Mouse (Mus musculus) limb, embryonic 12.5 days (tissue): Measurements from ENCODE around the gene Shc1. TPM values are rescaled to one million over a fixed set of nuclear protein-coding genes. Genes with fewer than 3 reads are reported as not detected.

Experiments
- ATAC-seq: fragments of 200-750 bp; cut with Nextera tagmentation; 2 replicates; pipeline ENCODE4 v1.8.0; 2017; ENCODE audit warnings: low read depth, moderate TSS enrichment; ENCODE audit not compliant: insufficient number of reproducible peaks, insufficient read depth, low FRiP score, low TSS enrichment
- H3K27ac ChIP-seq: fragments of 300-500 bp; sonication (generic); 2 replicates; pipeline ENCODE4 v1.5.1; 2016; ENCODE audit warnings: mild to moderate bottlenecking, moderate library complexity
- H3K27me3 ChIP-seq: fragments of 300-500 bp; sonication (generic); 2 replicates; pipeline ENCODE4 v1.6.1; 2016; ENCODE audit warnings: mild to moderate bottlenecking, moderate library complexity
- H3K36me3 ChIP-seq: fragments of 300-500 bp; sonication (generic); 2 replicates; pipeline ENCODE4 v1.6.1; 2016; ENCODE audit warnings: mild to moderate bottlenecking, moderate library complexity
- H3K4me1 ChIP-seq: fragments of 300-500 bp; sonication (generic); replicated peaks from 2 replicates; pipeline ENCODE4 v1.6.1; 2016
- H3K4me2 ChIP-seq: fragments of 300-500 bp; sonication (generic); 2 replicates; pipeline ENCODE4 v1.6.1; 2016; ENCODE audit warnings: mild to moderate bottlenecking, moderate library complexity
- H3K4me3 ChIP-seq: fragments of 300-500 bp; sonication (generic); replicated peaks from 2 replicates; pipeline ENCODE4 v1.5.1; 2016; ENCODE audit warnings: mild to moderate bottlenecking
- H3K9ac ChIP-seq: fragments of 300-500 bp; sonication (generic); replicated peaks from 2 replicates; pipeline ENCODE4 v1.6.1; 2016; ENCODE audit warnings: mild to moderate bottlenecking, moderate library complexity
- H3K9me3 ChIP-seq: fragments of 300-500 bp; sonication (generic); 2 replicates; pipeline ENCODE4 v1.6.1; 2016; ENCODE audit warnings: mild to moderate bottlenecking, moderate library complexity
- WGBS: fragments of 180-500 bp; shearing (Covaris S2); methylation state at CpG from one replicate; pipeline ENCODE4 v1.1.7; 2016; 5-methylcytosine and 5-hydroxymethylcytosine counted together
- polyA plus RNA-seq: library from polyadenylated mRNA; unstranded; fragments of >200 nt; fragmentation: Nextera tagmentation; extraction: Ambion mirVana; gene quantifications from 2 replicates; pipeline ENCODE4 v1.2.1, GENCODE M21; 2016

Gene Shc1
- polyA plus RNA-seq, 1 experiment from 2014 or later, result 84.4 TPM

- no peaks in the 10 kb centered on the region for H3K9me3 ChIP-seq
- H3K4me1 ChIP-seq, result peaks cover 64% of the 10 kb centered on the region
- under 1% methylated on average over 53 of the region's 56 CpGs for WGBS
- H3K27me3 ChIP-seq, result peaks cover 26% of the 10 kb centered on the region
- H3K9ac ChIP-seq, result peak overlapping the region; percentile 54; the same call in 1 of the 2 replicates
- no peak overlapping the region for H3K27ac ChIP-seq
- H3K4me3 ChIP-seq, result peak overlapping the region; percentile 53
- H3K36me3 ChIP-seq, result no peaks in the 10 kb centered on the region
- ATAC-seq, result no peak
- H3K4me2 ChIP-seq, result peak overlapping the region; percentile 100
Measured at GRCm38 (mm10) chr3:89391663-89392511, 26.4 kb upstream of the Shc1 start.

GRCm38 (mm10) chr3:89392871-89393311, 25.4 kb upstream of the Shc1 start:
- H3K4me1 ChIP-seq, result peaks cover 62% of the 10 kb centered on the region
- H3K9ac ChIP-seq, result peak overlapping the region; percentile 50
- no peak for ATAC-seq
- H3K4me2 ChIP-seq, result peak overlapping the region; percentile 100
- no peaks in the 10 kb centered on the region for H3K9me3 ChIP-seq
- peaks cover 26% of the 10 kb centered on the region for H3K27me3 ChIP-seq
- H3K27ac ChIP-seq, result no peak overlapping the region
- peak overlapping the region; percentile 53 for H3K4me3 ChIP-seq
- 2% methylated on average over 21 of the region's 24 CpGs for WGBS
- H3K36me3 ChIP-seq, result no peaks in the 10 kb centered on the region

- peak overlapping the region; percentile 53 for H3K4me3 ChIP-seq
- 1% methylated on average over 15 of the region's 15 CpGs for WGBS
- peaks cover 26% of the 10 kb centered on the region for H3K27me3 ChIP-seq
- peaks cover 62% of the 10 kb centered on the region for H3K4me1 ChIP-seq
- H3K27ac ChIP-seq, result peak overlapping the region; percentile 84
- ATAC-seq, result peak; percentile 93
- H3K4me2 ChIP-seq, result peak overlapping the region; percentile 100
- no peaks in the 10 kb centered on the region for H3K9me3 ChIP-seq
- H3K36me3 ChIP-seq, result no peaks in the 10 kb centered on the region
- H3K9ac ChIP-seq, result peak overlapping the region; percentile 55
Measured at GRCm38 (mm10) chr3:89393605-89394004, 24.6 kb upstream of the Shc1 start.

GRCm38 (mm10) chr3:89394006-89394893, 24.0 kb upstream of the Shc1 start, which contains the start of gene Zbtb7b:
TSS of gene Zbtb7b (minus strand) at chr3:89394776.
- Histone ChIP-seq H3K4me3 (peak within 1 kb of the TSS; percentile 53), H3K27ac (peak within 1 kb of the TSS; percentile 84), H3K36me3 (no peaks in the 10 kb centered on the region), H3K4me2 (peak within 1 kb of the TSS; percentile 100), H3K9me3 (no peaks in the 10 kb centered on the region), H3K27me3 (peaks cover 26% of the 10 kb centered on the region), H3K4me1 (peaks cover 62% of the 10 kb centered on the region), H3K9ac (peak within 1 kb of the TSS; percentile 55)
- ATAC-seq, result peak; percentile 7; the same call in 1 of the 2 replicates
- under 1% methylated on average over 39 of the region's 42 CpGs for WGBS

- Histone ChIP-seq H3K27ac (peak overlapping the region; percentile 84), H3K9ac (peak overlapping the region; percentile 55; the same call in 1 of the 2 replicates), H3K4me1 (peaks cover 62% of the 10 kb centered on the region), H3K4me3 (peak overlapping the region; percentile 53), H3K27me3 (peaks cover 26% of the 10 kb centered on the region), H3K4me2 (peak overlapping the region; percentile 100), H3K9me3 (no peaks in the 10 kb centered on the region), H3K36me3 (no peaks in the 10 kb centered on the region)
- ATAC-seq, result peak; percentile 16; the same call in 1 of the 2 replicates
- WGBS, result under 1% methylated on average over 10 of the region's 12 CpGs
Measured at GRCm38 (mm10) chr3:89394894-89395256, 23.4 kb upstream of the Shc1 start.

GRCm38 (mm10) chr3:89395419-89395805, 22.8 kb upstream of the Shc1 start:
- Histone ChIP-seq H3K4me1 (peaks cover 59% of the 10 kb centered on the region), H3K4me3 (peak overlapping the region; percentile 53), H3K9me3 (no peaks in the 10 kb centered on the region), H3K27me3 (peaks cover 26% of the 10 kb centered on the region), H3K27ac (peak overlapping the region; percentile 84), H3K36me3 (no peaks in the 10 kb centered on the region), H3K9ac (peak overlapping the region; percentile 55; the same call in 1 of the 2 replicates), H3K4me2 (peak overlapping the region; percentile 100)
- 2% methylated on average over 10 of the region's 10 CpGs for WGBS
- no peak for ATAC-seq

- H3K9ac ChIP-seq, result peak overlapping the region; percentile 58
- no peaks in the 10 kb centered on the region for H3K36me3 ChIP-seq
- ATAC-seq, result no peak
- peak overlapping the region; percentile 79 for H3K27ac ChIP-seq
- peak overlapping the region; percentile 100 for H3K4me2 ChIP-seq
- no peaks in the 10 kb centered on the region for H3K9me3 ChIP-seq
- H3K4me3 ChIP-seq, result peak overlapping the region; percentile 53
- H3K27me3 ChIP-seq, result peaks cover 21% of the 10 kb centered on the region
- 1% methylated on average over 43 of the region's 44 CpGs for WGBS
- H3K4me1 ChIP-seq, result peaks cover 53% of the 10 kb centered on the region
Measured at GRCm38 (mm10) chr3:89395806-89396653, 22.2 kb upstream of the Shc1 start.

GRCm38 (mm10) chr3:89396654-89397005, 21.6 kb upstream of the Shc1 start:
- Histone ChIP-seq H3K36me3 (peaks cover 5% of the 10 kb centered on the region; the same call in 1 of the 2 replicates), H3K4me1 (peaks cover 47% of the 10 kb centered on the region), H3K4me2 (peak overlapping the region; percentile 100), H3K9ac (peak overlapping the region; percentile 58), H3K4me3 (peak overlapping the region; percentile 53), H3K9me3 (no peaks in the 10 kb centered on the region), H3K27me3 (peaks cover 16% of the 10 kb centered on the region), H3K27ac (peak overlapping the region; percentile 79; the same call in 1 of the 2 replicates)
- WGBS, result 2% methylated on average over 4 of the region's 4 CpGs
- ATAC-seq, result no peak

GRCm38 (mm10) chr3:89401329-89401728, 16.9 kb upstream of the Shc1 start:
- Histone ChIP-seq H3K27ac (no peak overlapping the region), H3K4me3 (no peak overlapping the region), H3K9me3 (no peaks in the 10 kb centered on the region), H3K36me3 (peaks cover 38% of the 10 kb centered on the region), H3K4me1 (peaks cover 6% of the 10 kb centered on the region), H3K4me2 (no peak overlapping the region), H3K9ac (no peak overlapping the region), H3K27me3 (no peaks in the 10 kb centered on the region)
- no peak for ATAC-seq
- 90% methylated on average over 7 of the region's 7 CpGs for WGBS

- Histone ChIP-seq H3K9me3 (no peaks in the 10 kb centered on the region), H3K4me1 (no peaks in the 10 kb centered on the region), H3K9ac (no peak within 1 kb of the TSS), H3K27me3 (no peaks in the 10 kb centered on the region), H3K4me3 (no peak within 1 kb of the TSS), H3K27ac (no peak within 1 kb of the TSS), H3K4me2 (no peak within 1 kb of the TSS), H3K36me3 (peaks cover 48% of the 10 kb centered on the region)
- ATAC-seq, result no peak
- 83% methylated on average over 5 of the region's 5 CpGs for WGBS
Measured at GRCm38 (mm10) chr3:89402693-89403092, 15.6 kb upstream of the Shc1 start, which contains the start of gene Lenep. TSS of gene Lenep (minus strand) at chr3:89402793.
